Mouse (Mus musculus) brain, embryonic 14.5 days (tissue): ENCODE data around the gene Myo16.

Source experiments
- CTCF ChIP-seq: fragments of 200-500 bp; IDR thresholded peaks from 2 replicates; pipeline ENCODE4 v1.5.1; 2012; ENCODE audit warnings: inconsistent platforms, mild to moderate bottlenecking, moderate library complexity, borderline replicate concordance; ENCODE audit not compliant: insufficient read depth, insufficient read length; ENCODE audit errors: extremely low read depth
- POLR2A ChIP-seq: fragments of 200-500 bp; IDR thresholded peaks from 2 replicates; pipeline ENCODE4 v1.6.1; 2012; ENCODE audit warnings: mild to moderate bottlenecking, inconsistent platforms, borderline replicate concordance; ENCODE audit not compliant: poor library complexity, insufficient read depth, insufficient read length, severe bottlenecking; ENCODE audit errors: extremely low read depth

GRCm38 (mm10) chr8:10468490-10468889, 314.8 kb downstream of the Myo16 start:
- TF ChIP-seq CTCF = no peak
- no peak for TF ChIP-seq POLR2A
